Comparison of ENCODE assay signal across 28 mouse cellular contexts in genomic region chr3:51393651-51394050, GRCm38 (mm10).
"Had no signal": no experiment of that assay in that cellular context is flagged by ENCODE, and none has a peak within 500 bp of the region (broad histone marks: within the 10 kb centered on the region; RNA-seq: fewer than 3 reads in every experiment).

No protein-coding gene starts in this region.

- ATAC-seq: forebrain, embryonic 13.5 days; forebrain, embryonic 14.5 days; forebrain, embryonic 15.5 days; forebrain, embryonic 16.5 days; forebrain, postnatal 0 days had no signal

- H3K36me3 ChIP-seq: embryonic facial prominence, embryonic 10.5 days; embryonic facial prominence, embryonic 12.5 days; embryonic facial prominence, embryonic 13.5 days; embryonic facial prominence, embryonic 15.5 days; forebrain, embryonic 10.5 days; forebrain, embryonic 12.5 days; forebrain, embryonic 15.5 days had no signal

- H3K4me2 ChIP-seq: embryonic facial prominence, embryonic 12.5 days; embryonic facial prominence, embryonic 13.5 days; embryonic facial prominence, embryonic 15.5 days; forebrain, embryonic 12.5 days; forebrain, embryonic 13.5 days; forebrain, embryonic 15.5 days had no signal

- H3K4me3 ChIP-seq: embryonic facial prominence, embryonic 10.5 days; embryonic facial prominence, embryonic 12.5 days; embryonic facial prominence, embryonic 13.5 days; embryonic facial prominence, embryonic 15.5 days; erythroblast, embryonic 14.5 days; forebrain, embryonic 10.5 days; forebrain, embryonic 12.5 days; forebrain, embryonic 13.5 days; forebrain, embryonic 15.5 days; gastrocnemius, adult 2 months; heart, adult 2 months had no signal

- H3K27ac ChIP-seq: embryonic facial prominence, embryonic 10.5 days; embryonic facial prominence, embryonic 12.5 days; embryonic facial prominence, embryonic 13.5 days; embryonic facial prominence, embryonic 15.5 days; forebrain, embryonic 10.5 days; forebrain, embryonic 12.5 days; forebrain, embryonic 13.5 days; forebrain, embryonic 15.5 days; gastrocnemius, adult 2 months; heart, adult 2 months had no signal

- H3K9ac ChIP-seq: embryonic facial prominence, embryonic 12.5 days; embryonic facial prominence, embryonic 13.5 days; embryonic facial prominence, embryonic 15.5 days; forebrain, embryonic 12.5 days; forebrain, embryonic 13.5 days; forebrain, embryonic 15.5 days; forebrain, postnatal 0 days had no signal

- H3K9me3 ChIP-seq: embryonic facial prominence, embryonic 10.5 days; embryonic facial prominence, embryonic 12.5 days; embryonic facial prominence, embryonic 13.5 days; embryonic facial prominence, embryonic 15.5 days; forebrain, embryonic 10.5 days; forebrain, embryonic 12.5 days; forebrain, embryonic 13.5 days; forebrain, embryonic 15.5 days had no signal

- DNase-seq: cerebellum, adult 8-10 months; cerebellum, adult 9-10 months; cerebellum, adult 9-11 months; cerebellum, postnatal 10 days; cerebellum, postnatal 14 days; cerebellum, postnatal 25 days; cerebellum, postnatal 36 days; embryo, embryonic 11 days; forebrain, postnatal 0 days; gastrocnemius, adult 2 months; gastrocnemius, postnatal 10 days; gastrocnemius, postnatal 14 days; gastrocnemius, postnatal 25 days; gastrocnemius, postnatal 36 days; heart, adult 11 months; heart, adult 18-20 months; heart, adult 2 months had no signal
